Mouse (Mus musculus) kidney, adult 2 months (tissue): ENCODE results near the gene Katnal1.

ENCODE experiments used
- CTCF ChIP-seq: fragments of 200-500 bp; conservative IDR thresholded peaks from 2 replicates; pipeline ENCODE4 v1.5.1; 2011; ENCODE audit warnings: low read depth, mild to moderate bottlenecking, control low read depth, low read length, moderate library complexity, mixed read lengths; ENCODE audit not compliant: insufficient read depth, insufficient read length
- POLR2A ChIP-seq: fragments of 200-500 bp; IDR thresholded peaks from one replicate; pipeline ENCODE4 v1.6.1; 2011; ENCODE audit warnings: low read depth, low read length, control low read depth

DNA sequence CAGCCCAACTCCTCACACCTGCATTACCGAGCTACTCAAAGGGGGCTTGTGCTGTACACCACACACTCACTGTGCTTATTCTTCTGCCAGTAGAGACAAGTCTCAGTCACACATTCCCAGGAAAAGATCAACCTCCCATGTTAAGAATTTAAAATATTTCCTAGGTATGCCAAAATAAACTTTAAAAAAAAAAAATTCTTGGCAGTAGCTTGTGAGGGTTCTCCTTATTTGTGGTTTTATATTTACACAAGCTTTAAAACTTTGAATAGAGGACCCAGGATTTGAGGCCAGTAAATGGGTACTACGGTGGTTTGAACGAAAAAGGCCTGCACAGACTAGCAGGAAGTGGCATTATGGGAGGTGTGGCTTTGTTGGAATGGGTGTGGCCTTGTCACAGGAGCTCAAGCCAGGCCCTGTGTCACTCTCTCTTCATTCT lies 7.4 kb upstream of the Katnal1 start:
- TF ChIP-seq CTCF (no peak), POLR2A (no peak)
